19 mouse cellular contexts compared by ENCODE assay signal in genomic region chr9:63341761-63342160, GRCm38 (mm10). TPM values are rescaled to one million over a fixed set of nuclear protein-coding genes. Genes with fewer than 3 reads are reported as not detected.
A peak's percentile ranks its signal among the peaks of the same experiment; 100 is the strongest.
DNase-seq lines count a peak whose midpoint lies in the region; ATAC-seq and TF ChIP-seq lines count a peak whose summit lies in the region.
"Had no signal": no experiment of that assay in that cellular context is flagged by ENCODE, and none has a peak within 500 bp of the region (broad histone marks: within the 10 kb centered on the region; RNA-seq: fewer than 3 reads in every experiment).

No protein-coding gene starts in this region.

- H3K27ac ChIP-seq in kidney, embryonic 15.5 days = peak overlapping the region; percentile 54
- H3K27ac ChIP-seq in lung, embryonic 14.5 days (ENCODE audit: low read depth) = no peak overlapping the region
- H3K27ac ChIP-seq: embryonic facial prominence, embryonic 13.5 days; heart, embryonic 15.5 days; hindbrain, embryonic 10.5 days; limb, embryonic 13.5 days; lung, embryonic 15.5 days had no signal

- no peak for ATAC-seq in kidney, embryonic 15.5 days (replicated peaks; ENCODE audit: low FRiP score)
- no peak for ATAC-seq in lung, embryonic 14.5 days (ENCODE audit: insufficient read depth)

- H3K9ac ChIP-seq in kidney, embryonic 15.5 days = no peak overlapping the region
- no peak overlapping the region for H3K9ac ChIP-seq in lung, embryonic 14.5 days
- H3K9ac ChIP-seq: embryonic facial prominence, embryonic 13.5 days; heart, embryonic 15.5 days; limb, embryonic 13.5 days; lung, embryonic 15.5 days had no signal

- peaks cover 12% of the 10 kb centered on the region for H3K36me3 ChIP-seq in kidney, embryonic 15.5 days
- peaks cover 7% of the 10 kb centered on the region; the same call in 1 of the 2 replicates for H3K36me3 ChIP-seq in lung, embryonic 14.5 days (ENCODE audit: insufficient read depth)

- no peak for DNase-seq in kidney, adult 18-20 months
- DNase-seq in lung, embryonic 14.5 days = peak; percentile 10
- DNase-seq in lung, postnatal 10 days = no peak
- no peak for DNase-seq in brain, embryonic 14.5 days (ENCODE audit: low read depth)
- no peak for DNase-seq in frontal cortex, postnatal 14 days (ENCODE audit: low spot score in 2 of 2)
- no peak for DNase-seq in ovary, postnatal 10 days (ENCODE audit: low spot score)
- DNase-seq: adrenal gland, adult 8-10 months; cerebellum, adult 18-20 months; cerebellum, postnatal 36 days; gastrocnemius, postnatal 10 days; heart, adult 18-20 months; kidney, postnatal 14 days had no signal

- H3K4me3 ChIP-seq in kidney, embryonic 15.5 days (replicated peaks) = no peak overlapping the region
- no peak overlapping the region for H3K4me3 ChIP-seq in lung, embryonic 14.5 days (ENCODE audit: low read depth, low read length)
- H3K4me3 ChIP-seq: embryonic facial prominence, embryonic 13.5 days; heart, embryonic 15.5 days; hindbrain, embryonic 10.5 days; limb, embryonic 13.5 days; lung, embryonic 15.5 days; megakaryocyte, embryonic 14.5 days had no signal

- no peak for TF ChIP-seq POLR2A in brain, embryonic 14.5 days (IDR thresholded peaks at IDR 0.05; ENCODE audit: borderline replicate concordance, extremely low read depth, insufficient read depth, insufficient read length, poor library complexity, severe bottlenecking)

- TF ChIP-seq CTCF in lung, embryonic 14.5 days (IDR thresholded peaks at IDR 0.05; ENCODE audit: low read depth) = peak; percentile 27; the same call in 1 of the 2 replicates
- peak; percentile 22; the same call in 1 of the 2 replicates for TF ChIP-seq CTCF in brain, embryonic 14.5 days (IDR thresholded peaks at IDR 0.05; ENCODE audit: borderline replicate concordance, extremely low read depth, insufficient read depth, insufficient read length)

- no peaks in the 10 kb centered on the region for H3K27me3 ChIP-seq in kidney, embryonic 15.5 days
- H3K27me3 ChIP-seq in lung, embryonic 14.5 days (ENCODE audit: insufficient read depth, low read length) = no peaks in the 10 kb centered on the region
- H3K27me3 ChIP-seq: embryonic facial prominence, embryonic 13.5 days; heart, embryonic 15.5 days; limb, embryonic 13.5 days; lung, embryonic 15.5 days; megakaryocyte, embryonic 14.5 days had no signal

- H3K9me3 ChIP-seq in kidney, embryonic 15.5 days (replicated peaks) = no peaks in the 10 kb centered on the region
- H3K9me3 ChIP-seq in lung, embryonic 14.5 days (ENCODE audit: low read depth, low read length) = no peaks in the 10 kb centered on the region
- H3K9me3 ChIP-seq: embryonic facial prominence, embryonic 13.5 days; heart, embryonic 15.5 days; hindbrain, embryonic 10.5 days; limb, embryonic 13.5 days; lung, embryonic 15.5 days; megakaryocyte, embryonic 14.5 days had no signal

- H3K4me1 ChIP-seq in kidney, embryonic 15.5 days = peaks cover 24% of the 10 kb centered on the region
- H3K4me1 ChIP-seq in lung, embryonic 14.5 days (ENCODE audit: insufficient read depth) = no peaks in the 10 kb centered on the region
- H3K4me1 ChIP-seq: lung, embryonic 15.5 days had no signal

- no peak overlapping the region for H3K4me2 ChIP-seq in kidney, embryonic 15.5 days
- no peak overlapping the region for H3K4me2 ChIP-seq in lung, embryonic 14.5 days
- H3K4me2 ChIP-seq: embryonic facial prominence, embryonic 13.5 days; heart, embryonic 15.5 days; limb, embryonic 13.5 days; lung, embryonic 15.5 days had no signal

- 48% methylated on average over 3 of the region's 3 CpGs for whole genome bisulfite sequencing in kidney, embryonic 15.5 days
- 66% methylated on average over 3 of the region's 3 CpGs for WGBS in lung, embryonic 14.5 days

RNA-seq across cellular contexts. Expression of gene Map2k5, which starts 35.9 kb away (rescaled TPM):
- polyA plus RNA-seq in kidney, embryonic 15.5 days (2015; fragmentation: Nextera tagmentation; extraction: Ambion mirVana) = 33.6 and 34.0 TPM in 2 replicates
- 34.6 and 37.3 TPM in 2 replicates for polyA plus RNA-seq in lung, embryonic 14.5 days (2014; fragmentation: Nextera tagmentation; extraction: Ambion mirVana)
- 41.2 and 50.5 TPM in 2 replicates for polyA plus RNA-seq in brain, embryonic 14.5 days (2012; rRNA removed)

RNA-seq across cellular contexts. Expression of gene 2300009A05Rik, which starts 57.3 kb away (rescaled TPM):
- polyA plus RNA-seq in kidney, embryonic 15.5 days (2015; fragmentation: Nextera tagmentation; extraction: Ambion mirVana) = 53.2 and 57.6 TPM in 2 replicates
- 37.5 and 39.5 TPM in 2 replicates for polyA plus RNA-seq in lung, embryonic 14.5 days (2014; fragmentation: Nextera tagmentation; extraction: Ambion mirVana)
- polyA plus RNA-seq in brain, embryonic 14.5 days (2012; rRNA removed) = 40.2 and 55.7 TPM in 2 replicates
